Mouse (Mus musculus) testis, adult 2 months (tissue): Measurements from ENCODE around the gene Minos1. TPM values are rescaled to one million over a fixed set of nuclear protein-coding genes. Genes with fewer than 3 reads are reported as not detected.

Experiments
- H3K27ac ChIP-seq: fragments of 200-500 bp; 2 replicates; pipeline ENCODE4 v1.5.1; 2012; ENCODE audit warnings: low read depth, low read length; ENCODE audit not compliant: control insufficient read depth, insufficient read depth
- H3K27me3 ChIP-seq: fragments of 200-500 bp; 2 replicates; pipeline ENCODE4 v1.6.1; 2012; ENCODE audit warnings: mild to moderate bottlenecking, low read length, moderate library complexity; ENCODE audit not compliant: control insufficient read depth, insufficient read depth
- H3K36me3 ChIP-seq: fragments of 200-500 bp; 2 replicates; pipeline ENCODE4 v1.6.1; 2012; ENCODE audit warnings: mild to moderate bottlenecking, low read length; ENCODE audit not compliant: control insufficient read depth, insufficient read depth
- H3K4me1 ChIP-seq: fragments of 200-500 bp; 2 replicates; pipeline ENCODE4 v1.6.1; 2012; ENCODE audit warnings: low read length; ENCODE audit not compliant: control insufficient read depth, insufficient read depth
- H3K4me3 ChIP-seq: fragments of 200-500 bp; 2 replicates; pipeline ENCODE4 v1.5.1; 2012; ENCODE audit warnings: low read depth, mild to moderate bottlenecking, low read length, moderate library complexity, mixed read lengths; ENCODE audit not compliant: control insufficient read depth
- CTCF ChIP-seq: fragments of 200-500 bp; IDR thresholded peaks from 2 replicates; pipeline ENCODE4 v1.5.1; 2012; ENCODE audit warnings: low read depth, mild to moderate bottlenecking, inconsistent platforms, low read length, moderate library complexity; ENCODE audit not compliant: control insufficient read depth, insufficient read depth, insufficient replicate concordance
- POLR2A ChIP-seq: fragments of 200-500 bp; IDR thresholded peaks from 2 replicates; pipeline ENCODE4 v1.6.1; 2012; ENCODE audit warnings: low read depth, mild to moderate bottlenecking, inconsistent platforms, low read length, moderate library complexity; ENCODE audit not compliant: control insufficient read depth
- polyA plus RNA-seq: library from polyadenylated mRNA; depleted of rRNA; stranded (reverse); fragments of >200 nt; gene quantifications from 2 replicates; pipeline ENCODE4 v1.2.3, GENCODE M21; 2012

Gene Minos1
- polyA plus RNA-seq, 1 experiment, result 152 TPM

DNA sequence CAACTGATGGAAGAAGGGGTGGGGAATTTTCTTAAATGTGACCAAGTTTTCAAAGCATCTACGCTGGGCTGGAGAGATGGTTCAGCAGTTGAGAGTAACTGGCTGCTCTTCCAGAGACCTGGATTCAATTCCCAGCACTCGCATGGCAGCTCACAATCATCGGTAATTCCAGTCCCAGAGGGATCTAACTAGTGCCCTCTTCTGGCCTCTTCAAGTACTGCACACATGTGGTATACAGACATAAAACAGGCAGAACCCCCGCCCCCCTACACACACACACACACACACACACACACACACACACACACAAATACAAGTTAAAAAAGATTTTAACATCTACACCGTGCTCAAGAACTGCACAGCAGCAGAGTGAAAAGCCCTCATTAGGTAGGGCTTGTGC lies 15.2 kb downstream of the Minos1 start:
- no peak overlapping the region for H3K27ac ChIP-seq
- H3K36me3 ChIP-seq, result no peaks in the 10 kb centered on the region
- no peak overlapping the region for H3K4me3 ChIP-seq
- H3K4me1 ChIP-seq, result no peaks in the 10 kb centered on the region
- no peaks in the 10 kb centered on the region for H3K27me3 ChIP-seq
- no peak for TF ChIP-seq CTCF
- no peak for TF ChIP-seq POLR2A

- no peak overlapping the region for H3K4me3 ChIP-seq
- H3K4me1 ChIP-seq, result no peaks in the 10 kb centered on the region
- no peak overlapping the region for H3K27ac ChIP-seq
- TF ChIP-seq CTCF (no peak), POLR2A (no peak)
- no peaks in the 10 kb centered on the region for H3K36me3 ChIP-seq
- H3K27me3 ChIP-seq, result no peaks in the 10 kb centered on the region
Observed at GRCm38 (mm10) chr4:139112482-139112881, 18.4 kb downstream of the Minos1 start.

DNA sequence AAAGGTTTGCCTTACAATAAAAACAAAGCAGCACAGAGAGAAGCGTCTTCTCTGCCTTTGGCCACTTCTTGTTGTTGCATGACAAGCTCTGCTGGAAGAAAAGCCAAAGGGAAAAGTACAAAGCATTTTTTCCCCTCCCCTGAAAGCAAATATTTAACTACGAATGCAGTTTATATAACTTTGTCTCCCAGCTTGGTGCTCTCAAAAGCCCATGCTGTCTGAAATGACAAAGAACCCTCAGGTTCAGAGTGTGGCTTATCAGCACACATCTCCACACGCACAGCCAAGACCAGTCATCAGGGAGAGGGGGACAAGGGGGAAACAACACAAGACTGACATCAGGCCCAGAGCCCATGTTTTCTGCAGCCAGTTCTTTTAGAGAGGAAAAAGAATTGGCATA lies 19.5 kb downstream of the Minos1 start:
- Histone ChIP-seq H3K27ac (no peak overlapping the region), H3K27me3 (no peaks in the 10 kb centered on the region), H3K4me1 (no peaks in the 10 kb centered on the region), H3K4me3 (no peak overlapping the region), H3K36me3 (no peaks in the 10 kb centered on the region)
- TF ChIP-seq POLR2A (no peak), CTCF (no peak)

DNA sequence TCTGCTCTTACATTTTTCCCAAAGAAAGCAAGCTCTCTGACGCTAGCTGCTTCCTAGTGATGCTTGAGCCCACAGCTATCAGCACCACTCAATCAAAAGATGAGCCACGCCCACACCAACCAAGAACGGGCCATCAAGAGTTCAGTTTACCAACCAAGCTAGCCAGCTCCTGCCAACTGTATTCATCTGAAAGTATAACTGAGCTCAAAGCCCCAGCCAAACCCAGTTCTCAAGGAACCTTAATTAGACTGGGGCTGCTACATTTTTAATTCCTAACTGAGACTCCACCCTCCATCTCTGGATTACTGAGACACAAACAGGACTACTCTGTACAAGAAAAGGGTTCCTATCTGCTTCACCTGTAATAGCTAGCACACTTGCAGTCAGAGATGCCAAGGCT lies 20.1 kb downstream of the Minos1 start:
- no peak overlapping the region for H3K4me3 ChIP-seq
- H3K4me1 ChIP-seq, result no peaks in the 10 kb centered on the region
- no peaks in the 10 kb centered on the region for H3K36me3 ChIP-seq
- TF ChIP-seq CTCF (no peak), POLR2A (no peak)
- H3K27ac ChIP-seq, result no peak overlapping the region
- H3K27me3 ChIP-seq, result no peaks in the 10 kb centered on the region

DNA sequence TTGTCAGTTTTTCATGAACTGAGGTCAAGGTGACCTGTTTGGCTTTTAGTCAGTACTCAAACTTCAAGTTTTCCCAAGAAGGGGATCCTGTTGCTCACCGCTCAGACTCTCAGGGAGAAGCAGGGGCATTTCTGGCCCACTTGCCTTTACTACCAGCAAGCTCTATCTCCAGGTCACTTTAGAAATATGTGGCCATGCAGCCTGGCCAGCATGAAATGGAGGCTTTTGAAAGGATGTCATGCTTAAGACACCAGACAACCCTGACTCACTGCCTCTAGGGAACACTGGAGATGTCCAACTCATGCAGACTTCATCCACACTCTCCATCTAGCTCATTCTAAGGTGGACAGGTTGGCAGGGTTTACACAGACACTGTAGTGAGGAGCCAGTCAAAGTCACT lies 25.5 kb downstream of the Minos1 start:
- TF ChIP-seq CTCF (no peak), POLR2A (no peak)
- H3K4me1 ChIP-seq, result no peaks in the 10 kb centered on the region
- no peak overlapping the region for H3K27ac ChIP-seq
- H3K27me3 ChIP-seq, result no peaks in the 10 kb centered on the region
- H3K36me3 ChIP-seq, result peaks cover 2% of the 10 kb centered on the region; the same call in 1 of the 2 replicates
- no peak overlapping the region for H3K4me3 ChIP-seq

- Histone ChIP-seq H3K4me1 (no peaks in the 10 kb centered on the region), H3K36me3 (peaks cover 2% of the 10 kb centered on the region; the same call in 1 of the 2 replicates), H3K27me3 (no peaks in the 10 kb centered on the region), H3K4me3 (no peak overlapping the region), H3K27ac (no peak overlapping the region)
- TF ChIP-seq POLR2A, result no peak
- no peak for TF ChIP-seq CTCF
Observed at GRCm38 (mm10) chr4:139101546-139101945, 29.4 kb downstream of the Minos1 start.

DNA sequence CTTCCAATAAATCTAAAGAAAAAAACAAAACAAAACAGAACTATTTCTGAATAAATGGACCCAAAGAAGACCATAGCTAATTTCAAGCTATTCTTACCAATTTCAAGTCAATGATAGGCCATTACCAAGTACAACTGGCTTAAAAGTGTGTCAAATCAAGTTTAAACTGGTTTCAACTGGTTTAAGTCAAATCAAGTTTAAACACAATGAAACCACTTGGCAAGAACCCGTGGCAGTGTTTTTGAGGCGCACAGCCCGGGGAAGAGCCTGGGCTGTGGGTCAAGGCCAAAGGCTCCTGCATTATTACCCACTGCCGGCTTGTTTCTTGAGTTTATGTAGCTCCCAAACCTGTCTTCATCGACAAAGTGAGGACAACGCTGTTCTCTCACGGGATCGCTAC lies 30.6 kb downstream of the Minos1 start:
- no peak overlapping the region for H3K4me3 ChIP-seq
- TF ChIP-seq POLR2A (no peak), CTCF (no peak)
- H3K4me1 ChIP-seq, result 0 out of 2 replicates have a peak, but pooled peaks cover 2% of the 10 kb centered on the region
- H3K27me3 ChIP-seq, result no peaks in the 10 kb centered on the region
- H3K36me3 ChIP-seq, result peaks cover 2% of the 10 kb centered on the region; the same call in 1 of the 2 replicates
- no peak overlapping the region for H3K27ac ChIP-seq

DNA sequence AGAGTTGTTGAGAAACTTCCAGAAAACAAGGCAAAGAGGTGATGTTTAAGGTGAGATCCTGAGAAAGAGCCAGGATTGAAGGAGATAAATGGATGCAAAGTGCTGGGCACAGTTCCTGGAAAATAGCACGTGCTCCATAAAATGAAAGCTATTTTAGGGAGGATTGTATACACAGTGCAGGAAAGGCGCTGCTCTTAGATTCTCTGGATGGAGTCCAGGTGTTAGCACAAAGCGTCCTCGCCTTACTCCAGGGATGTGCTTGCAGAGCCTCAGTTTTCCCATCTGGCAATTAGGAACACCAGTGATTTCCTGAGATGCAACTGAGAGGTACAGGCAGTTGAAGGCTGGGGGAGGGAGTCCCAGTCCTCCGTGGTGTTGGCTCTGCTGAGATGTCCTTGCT lies 34.7 kb downstream of the Minos1 start:
- H3K4me1 ChIP-seq, result peaks cover 11% of the 10 kb centered on the region; the same call in 1 of the 2 replicates
- TF ChIP-seq POLR2A (no peak), CTCF (no peak)

More for the DNA sequence above, 34.7 kb downstream of the Minos1 start:
- Histone ChIP-seq H3K27me3 (no peaks in the 10 kb centered on the region; the same call in 1 of the 2 replicates), H3K27ac (no peak overlapping the region), H3K4me3 (no peak overlapping the region), H3K36me3 (no peaks in the 10 kb centered on the region)
